Mouse (Mus musculus): Measurements from ENCODE around the gene Gm4201. TPM values are rescaled to one million over a fixed set of nuclear protein-coding genes. Genes with fewer than 3 reads are reported as not detected.
"Not testable (repeated sequence)": the region's sequence is repeated elsewhere in the genome, so short reads cannot be mapped to it uniquely, and the experiment has no call there.

Gene Gm4201
- not detected in 2 replicates for polyA plus RNA-seq (2015; fragmentation: Nextera tagmentation; extraction: Ambion mirVana)

- ATAC-seq (ENCODE audit: low read depth): not testable (repeated sequence)
- WGBS (ENCODE audit: insufficient replicate concordance): no CpG with 5 or more reads among the region's 3 CpGs
Observed at GRCm38 (mm10) chr7:22565243-22565642, at the start of gene Gm4201. Gene Gm4201 (minus strand): TSS chr7:22565343.

DNA sequence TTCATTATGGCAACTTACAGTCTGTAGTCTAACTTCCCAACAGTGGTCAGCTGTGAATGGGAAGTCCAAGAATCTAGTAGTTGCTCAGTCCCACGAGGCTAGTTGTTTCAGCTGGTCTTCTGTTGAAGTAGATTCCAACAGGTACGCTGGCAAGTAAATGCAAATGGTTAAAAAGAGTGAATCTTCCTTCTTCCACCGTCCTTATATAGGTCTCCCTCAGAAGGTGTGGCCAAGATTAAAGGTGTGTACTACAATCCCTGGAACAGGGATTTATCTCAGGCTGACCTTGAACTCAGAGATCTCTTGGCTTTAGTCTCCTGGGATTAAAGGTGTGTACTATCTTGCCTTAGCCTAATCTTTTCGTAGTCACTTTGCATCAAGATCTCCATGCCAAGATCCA lies 22.9 kb upstream of the Gm4201 start, which contains the start of gene Gm4565:
Gm4565 (minus strand) TSS at position 101 of the 400 bp plus-strand sequence.
- H3K9me3 ChIP-seq (replicated peaks; ENCODE audit: control insufficient read depth, low read length); H3K4me2 ChIP-seq (ENCODE audit: low read depth, low read length); H3K27me3 ChIP-seq (ENCODE audit: control insufficient read depth, insufficient read depth, low read depth, low read length); H3K9ac ChIP-seq (ENCODE audit: low read depth, low read length); H3K4me3 ChIP-seq (ENCODE audit: low read depth, low read length); H3K4me1 ChIP-seq (ENCODE audit: control insufficient read depth, low read depth, low read length); H3K27ac ChIP-seq (ENCODE audit: low read length); ATAC-seq (ENCODE audit: low read depth); H3K36me3 ChIP-seq (ENCODE audit: control insufficient read depth, insufficient read depth): not testable (repeated sequence)
- 33% methylated on average over 2 of the region's 4 CpGs for WGBS (ENCODE audit: insufficient replicate concordance)

More at GRCm38 (mm10) chr7:22565243-22565642, at the start of gene Gm4201:
- not testable (repeated sequence) for H3K4me1 ChIP-seq (ENCODE audit: control insufficient read depth, low read depth, low read length); H3K27me3 ChIP-seq (ENCODE audit: control insufficient read depth, insufficient read depth, low read depth, low read length); H3K4me2 ChIP-seq (ENCODE audit: low read depth, low read length); H3K9ac ChIP-seq (ENCODE audit: low read depth, low read length); H3K27ac ChIP-seq (ENCODE audit: low read length); H3K9me3 ChIP-seq (replicated peaks; ENCODE audit: control insufficient read depth, low read length); H3K36me3 ChIP-seq (ENCODE audit: control insufficient read depth, insufficient read depth); H3K4me3 ChIP-seq (ENCODE audit: low read depth, low read length)

GRCm38 (mm10) chr7:22534787-22535186 lies 30.4 kb downstream of the Gm4201 start, which contains the start of gene Gm8677:
Gene Gm8677 (minus strand): TSS chr7:22534887.
- not testable (repeated sequence) for H3K4me2 ChIP-seq (ENCODE audit: low read depth, low read length); H3K36me3 ChIP-seq (ENCODE audit: control insufficient read depth, insufficient read depth); H3K9ac ChIP-seq (ENCODE audit: low read depth, low read length); ATAC-seq (ENCODE audit: low read depth); H3K4me3 ChIP-seq (ENCODE audit: low read depth, low read length); H3K27me3 ChIP-seq (ENCODE audit: control insufficient read depth, insufficient read depth, low read depth, low read length); H3K9me3 ChIP-seq (replicated peaks; ENCODE audit: control insufficient read depth, low read length); H3K27ac ChIP-seq (ENCODE audit: low read length); H3K4me1 ChIP-seq (ENCODE audit: control insufficient read depth, low read depth, low read length)
- no CpG with 5 or more reads among the region's 1 CpGs for WGBS (ENCODE audit: insufficient replicate concordance)

DNA sequence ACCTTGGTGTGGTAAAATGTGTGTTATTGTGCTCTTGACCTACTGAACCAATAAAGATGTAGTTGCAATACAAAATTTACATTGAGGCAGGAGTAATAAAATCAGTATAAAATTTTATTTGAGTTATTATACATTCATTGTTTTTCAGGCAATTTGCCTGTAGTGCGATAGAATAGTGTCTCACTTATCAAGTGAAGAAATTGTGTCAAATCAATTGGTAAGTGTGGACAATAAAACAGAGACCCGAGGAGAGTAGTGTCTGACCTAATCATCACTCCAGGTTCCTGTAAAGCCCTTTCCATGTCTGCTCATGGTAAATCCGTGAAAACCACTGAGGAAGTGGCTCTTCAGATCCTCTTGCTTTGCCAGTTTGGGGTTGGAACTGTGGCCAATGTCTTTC lies 42.5 kb downstream of the Gm4201 start, which contains the start of gene Vmn1r152:
Vmn1r152 (plus strand) TSS at position 301 of the 400 bp plus-strand sequence.
- H3K36me3 ChIP-seq (ENCODE audit: control insufficient read depth, insufficient read depth); H3K9ac ChIP-seq (ENCODE audit: low read depth, low read length); H3K27ac ChIP-seq (ENCODE audit: low read length); H3K4me3 ChIP-seq (ENCODE audit: low read depth, low read length); H3K4me1 ChIP-seq (ENCODE audit: control insufficient read depth, low read depth, low read length); H3K4me2 ChIP-seq (ENCODE audit: low read depth, low read length); ATAC-seq (ENCODE audit: low read depth); H3K9me3 ChIP-seq (replicated peaks; ENCODE audit: control insufficient read depth, low read length); H3K27me3 ChIP-seq (ENCODE audit: control insufficient read depth, insufficient read depth, low read depth, low read length): not testable (repeated sequence)
- no CpG with 5 or more reads among the region's 3 CpGs for WGBS (ENCODE audit: insufficient replicate concordance)

Other genes with a start within 250 kb of the Gm4201 start
- not detected in 2 replicates for gene Gm4187, start 235.6 kb downstream of the Gm4201 start, polyA plus RNA-seq (2015; fragmentation: Nextera tagmentation; extraction: Ambion mirVana)
- not detected in 2 replicates for gene Gm8660, start 194.3 kb downstream of the Gm4201 start, polyA plus RNA-seq (2015; fragmentation: Nextera tagmentation; extraction: Ambion mirVana)
- gene Vmn1r148, start 151.8 kb downstream of the Gm4201 start, polyA plus RNA-seq (2015; fragmentation: Nextera tagmentation; extraction: Ambion mirVana): not detected in 2 replicates
- not detected in 2 replicates for gene Vmn1r149, start 127.1 kb downstream of the Gm4201 start, polyA plus RNA-seq (2015; fragmentation: Nextera tagmentation; extraction: Ambion mirVana)
- gene Gm10665, start 101.3 kb downstream of the Gm4201 start, polyA plus RNA-seq (2015; fragmentation: Nextera tagmentation; extraction: Ambion mirVana): not detected in 2 replicates
- not detected in 2 replicates for gene Vmn1r151, start 65.7 kb downstream of the Gm4201 start, polyA plus RNA-seq (2015; fragmentation: Nextera tagmentation; extraction: Ambion mirVana)
- not detected in 2 replicates for gene Vmn1r152, start 42.4 kb downstream of the Gm4201 start, polyA plus RNA-seq (2015; fragmentation: Nextera tagmentation; extraction: Ambion mirVana)
- gene Gm8677, start 30.5 kb downstream of the Gm4201 start, polyA plus RNA-seq (2015; fragmentation: Nextera tagmentation; extraction: Ambion mirVana): not detected in 2 replicates
- gene Gm4565, start 22.8 kb upstream of the Gm4201 start, polyA plus RNA-seq (2015; fragmentation: Nextera tagmentation; extraction: Ambion mirVana): not detected in 2 replicates
- not detected in 2 replicates for gene Vmn1r155, start 92.7 kb upstream of the Gm4201 start, polyA plus RNA-seq (2015; fragmentation: Nextera tagmentation; extraction: Ambion mirVana)
- gene Gm8693, start 127.0 kb upstream of the Gm4201 start, polyA plus RNA-seq (2015; fragmentation: Nextera tagmentation; extraction: Ambion mirVana): not detected in 2 replicates
- not detected in 2 replicates for gene Gm4567, start 154.4 kb upstream of the Gm4201 start, polyA plus RNA-seq (2015; fragmentation: Nextera tagmentation; extraction: Ambion mirVana)
- not detected in 2 replicates for gene Vmn1r157, start 196.4 kb upstream of the Gm4201 start, polyA plus RNA-seq (2015; fragmentation: Nextera tagmentation; extraction: Ambion mirVana)
- not detected in 2 replicates for gene Vmn1r158, start 225.4 kb upstream of the Gm4201 start, polyA plus RNA-seq (2015; fragmentation: Nextera tagmentation; extraction: Ambion mirVana)